Mouse (Mus musculus): ENCODE data around the gene Mpp3. TPM values are rescaled to one million over a fixed set of nuclear protein-coding genes. Genes with fewer than 3 reads are reported as not detected.

Mpp3 gene
- polyA plus RNA-seq, 1 experiment from 2014 or later: 5.2 TPM

DNA sequence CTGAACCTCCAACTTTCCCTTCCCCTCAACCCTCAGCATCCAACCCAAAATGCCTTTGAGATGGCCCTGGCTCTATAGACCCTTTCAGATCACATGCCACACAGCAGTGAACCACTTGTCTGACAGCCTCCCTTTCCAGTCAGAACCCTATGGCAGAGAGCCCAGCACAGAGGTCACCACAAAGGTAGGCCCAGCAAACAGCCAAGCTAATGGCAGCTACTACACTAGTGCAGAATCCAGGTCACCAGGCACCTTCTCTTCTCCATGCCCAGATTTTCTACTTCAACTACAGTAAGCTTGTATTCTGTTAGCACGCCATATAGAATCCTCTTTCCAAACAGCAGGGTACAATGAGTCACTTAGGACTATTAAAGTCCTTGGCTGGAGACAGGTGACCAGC lies 12.1 kb downstream of the Mpp3 start:
- ChIA-PET CTCF (no interaction called here), POLR2A (no interaction called here)
- DNase-seq (ENCODE audit: low read depth, low spot score): no peak
- no peak for TF ChIP-seq CTCF (IDR thresholded peaks at IDR 0.05)
- in situ Hi-C loops (cut with MboI; ENCODE audit: low pct_unique_long_range_greater_than_20kb): no loop called here
- no peak for ATAC-seq
- no peaks in the 10 kb centered on the region for H3K27me3 ChIP-seq

DNA sequence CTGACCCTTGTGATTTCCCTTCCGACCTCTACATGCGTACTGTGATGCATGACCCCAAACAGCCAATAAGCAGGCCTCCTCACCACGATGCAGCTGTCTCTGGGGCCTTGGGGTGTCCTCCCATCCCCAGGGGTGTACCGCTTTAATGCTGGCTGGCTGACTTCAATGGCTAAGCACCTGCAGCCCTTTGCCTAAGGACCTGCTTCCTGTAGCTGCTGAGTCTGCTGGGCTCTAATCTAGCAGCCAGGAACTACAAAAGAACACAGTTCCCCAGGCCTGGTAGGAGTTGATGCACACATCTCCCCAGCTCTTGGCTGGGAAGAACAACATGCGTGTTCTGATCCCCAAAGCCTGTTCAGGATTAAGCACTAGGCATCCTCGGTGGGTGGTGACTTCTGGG lies 12.8 kb downstream of the Mpp3 start:
- in situ Hi-C loops (cut with MboI; ENCODE audit: low pct_unique_long_range_greater_than_20kb): no loop called here
- DNase-seq (ENCODE audit: low read depth, low spot score) (no peak), ATAC-seq (no peak)
- no peak for TF ChIP-seq CTCF (IDR thresholded peaks at IDR 0.05)
- no peaks in the 10 kb centered on the region for H3K27me3 ChIP-seq
- ChIA-PET POLR2A (no interaction called here), CTCF (interaction anchor here (1.2 to 1.4 kb wide), 2 partner anchors 9 to 24 kb away, joined by 3 to 4 read pairs; no protein-coding TSS in a partner anchor)

DNA sequence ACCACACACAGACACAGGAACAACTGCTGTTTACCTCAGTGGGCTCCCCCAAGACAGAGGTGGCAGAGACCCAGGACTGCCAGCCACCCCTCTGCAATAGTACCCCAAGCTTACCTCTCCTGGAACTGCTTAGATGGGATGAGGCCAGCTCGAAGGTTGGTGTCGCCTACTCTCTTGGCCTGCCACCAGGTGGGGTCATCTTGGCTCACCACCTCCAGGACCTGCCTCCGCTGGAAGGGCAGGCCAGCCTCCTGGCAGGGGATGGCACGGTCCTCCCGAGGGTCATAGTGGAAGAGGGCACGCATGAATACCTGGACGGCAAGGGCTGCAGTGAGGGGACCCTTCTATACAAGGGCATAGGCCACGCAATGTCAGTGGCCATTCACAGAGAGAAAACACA lies 15.1 kb downstream of the Mpp3 start:
- in situ Hi-C loops (cut with MboI; ENCODE audit: low pct_unique_long_range_greater_than_20kb): no loop called here
- no peaks in the 10 kb centered on the region for H3K27me3 ChIP-seq
- ChIA-PET CTCF (no interaction called here), POLR2A (interaction anchor here (0.6 to 1.1 kb wide), 2 partner anchors 9 to 757 kb away, joined by 3 to 4 read pairs; no protein-coding TSS in a partner anchor)
- DNase-seq (ENCODE audit: low read depth, low spot score) (no peak), ATAC-seq (no peak)
- no peak for TF ChIP-seq CTCF (IDR thresholded peaks at IDR 0.05)

DNA sequence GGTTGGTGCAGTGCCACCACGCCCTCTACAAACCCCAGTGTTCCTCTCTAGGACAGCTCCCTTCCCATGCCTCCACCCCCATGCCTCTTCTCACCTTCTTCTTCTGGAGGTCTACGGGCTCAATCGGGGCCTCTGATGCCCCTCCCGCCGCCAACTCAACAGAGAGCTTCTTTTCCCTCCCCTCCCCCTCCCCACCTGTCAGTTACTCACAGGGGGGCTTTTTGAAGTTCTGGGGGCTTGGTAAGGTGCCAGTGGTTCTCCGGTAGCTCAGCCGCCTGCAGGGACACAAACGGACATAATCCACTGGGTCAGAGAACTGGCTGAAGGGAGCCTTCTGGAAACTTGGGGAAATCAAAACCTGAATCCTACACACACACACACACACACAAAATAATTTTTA lies 16.8 kb downstream of the Mpp3 start:
- CTCF ChIA-PET: interaction anchor here (0.6 to 1.1 kb wide), 3 partner anchors 11 to 42 kb away, joined by 3 to 4 read pairs (median 3); no protein-coding TSS in a partner anchor

DNA sequence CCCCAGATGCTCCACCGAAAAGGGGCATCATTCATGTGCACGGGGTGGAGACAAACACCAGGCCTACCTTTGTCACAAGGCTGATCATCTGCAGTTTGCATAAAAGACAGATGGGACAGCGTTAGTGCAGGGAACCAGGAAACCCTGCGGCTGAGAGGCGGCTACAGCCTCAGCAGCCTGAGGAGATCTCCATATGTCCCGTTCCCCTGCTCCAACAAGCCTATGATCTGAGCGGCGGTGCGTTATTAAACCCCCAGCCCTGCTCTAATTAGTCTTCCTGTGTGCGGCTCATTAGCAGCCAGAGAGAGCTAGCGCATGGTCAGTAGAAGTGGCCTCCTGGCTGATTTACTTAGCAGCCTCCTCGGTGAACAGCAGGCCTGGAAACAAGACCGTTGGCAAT lies 18.1 kb downstream of the Mpp3 start:
- ATAC-seq (no peak), DNase-seq (ENCODE audit: low read depth, low spot score) (no peak)
- in situ Hi-C loops (cut with MboI; ENCODE audit: low pct_unique_long_range_greater_than_20kb): no loop called here
- CTCF ChIA-PET: no interaction called here
- POLR2A ChIA-PET: interaction anchor here (0.6 kb wide), 1 partner anchor 309 kb away, joined by 3 read pairs; the partner anchor contains the start of gene Ubtf
- TF ChIP-seq CTCF (IDR thresholded peaks at IDR 0.05): no peak
- H3K27me3 ChIP-seq: no peaks in the 10 kb centered on the region

More for the DNA sequence above, 16.8 kb downstream of the Mpp3 start:
- in situ Hi-C loops (cut with MboI; ENCODE audit: low pct_unique_long_range_greater_than_20kb): no loop called here
- ATAC-seq: no peak
- TF ChIP-seq CTCF (IDR thresholded peaks at IDR 0.05): no peak
- DNase-seq (ENCODE audit: low read depth, low spot score): no peak
- POLR2A ChIA-PET: no interaction called here
- H3K27me3 ChIP-seq: no peaks in the 10 kb centered on the region

DNA sequence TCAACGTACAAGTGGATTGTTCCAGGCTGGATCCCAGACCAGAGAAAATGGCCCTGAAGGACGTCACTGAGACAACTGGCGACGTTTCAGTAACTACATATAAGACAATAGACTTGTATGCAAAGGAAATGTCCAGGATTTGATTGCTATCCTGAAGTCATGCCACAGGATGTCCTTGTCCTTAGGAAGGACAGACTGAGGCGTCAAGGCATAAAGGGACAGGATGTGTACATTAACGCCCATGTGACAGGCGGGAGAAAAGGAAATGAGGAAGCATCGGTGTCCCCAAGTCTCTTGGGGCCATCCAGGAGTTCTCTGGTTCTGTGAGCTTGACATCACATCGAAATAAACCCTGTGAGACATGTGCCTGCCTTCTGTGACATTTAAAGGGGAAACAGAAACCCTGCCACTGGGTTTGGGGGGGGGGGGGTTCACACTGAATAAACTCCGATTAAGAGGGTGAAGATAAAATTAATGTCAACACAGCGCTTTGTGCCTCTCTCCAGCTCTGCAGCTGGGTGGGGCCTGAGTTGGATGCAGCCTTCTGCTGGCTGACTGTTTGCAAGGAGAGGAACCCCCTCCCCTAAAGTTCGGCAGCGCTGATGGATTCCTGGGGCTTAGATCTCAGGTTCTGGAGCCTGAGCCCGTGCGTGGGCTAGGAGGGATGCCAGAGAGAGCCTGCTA lies 19.2 kb downstream of the Mpp3 start:
- DNase-seq (ENCODE audit: low read depth, low spot score): no peak
- in situ Hi-C loops (cut with MboI; ENCODE audit: low pct_unique_long_range_greater_than_20kb): no loop called here
- no peaks in the 10 kb centered on the region for H3K27me3 ChIP-seq
- ChIA-PET CTCF (interaction anchor here (0.6 to 0.9 kb wide), 2 partner anchors 23 to 31 kb away, joined by 3 to 4 read pairs; no protein-coding TSS in a partner anchor), POLR2A (no interaction called here)
- TF ChIP-seq CTCF (IDR thresholded peaks at IDR 0.05): no peak
- ATAC-seq: no peak

DNA sequence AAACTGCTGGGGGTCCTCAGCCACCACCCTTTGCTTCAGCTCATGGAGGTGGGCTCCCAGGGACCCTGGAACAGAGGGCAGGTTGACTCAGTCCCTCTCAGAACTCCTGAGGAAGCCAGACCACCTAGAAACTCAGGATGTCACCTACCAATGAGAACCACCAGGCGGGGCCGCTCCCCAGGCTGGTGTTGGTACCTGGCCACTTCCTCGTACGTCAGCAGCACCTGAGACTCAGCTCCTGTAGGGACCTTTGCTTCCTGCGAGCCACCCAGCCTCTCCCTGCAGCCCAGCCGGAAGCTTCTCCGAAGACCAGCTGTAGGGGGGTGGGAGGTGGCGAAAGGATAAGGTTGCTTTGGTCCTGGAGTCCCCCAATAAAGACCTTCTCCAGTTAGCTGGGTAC lies 19.9 kb downstream of the Mpp3 start:
- ChIA-PET POLR2A (no interaction called here), CTCF (no interaction called here)
- in situ Hi-C loops (cut with MboI; ENCODE audit: low pct_unique_long_range_greater_than_20kb): no loop called here
- TF ChIP-seq CTCF (IDR thresholded peaks at IDR 0.05): no peak
- ATAC-seq (no peak), DNase-seq (ENCODE audit: low read depth, low spot score) (no peak)
- H3K27me3 ChIP-seq: no peaks in the 10 kb centered on the region

DNA sequence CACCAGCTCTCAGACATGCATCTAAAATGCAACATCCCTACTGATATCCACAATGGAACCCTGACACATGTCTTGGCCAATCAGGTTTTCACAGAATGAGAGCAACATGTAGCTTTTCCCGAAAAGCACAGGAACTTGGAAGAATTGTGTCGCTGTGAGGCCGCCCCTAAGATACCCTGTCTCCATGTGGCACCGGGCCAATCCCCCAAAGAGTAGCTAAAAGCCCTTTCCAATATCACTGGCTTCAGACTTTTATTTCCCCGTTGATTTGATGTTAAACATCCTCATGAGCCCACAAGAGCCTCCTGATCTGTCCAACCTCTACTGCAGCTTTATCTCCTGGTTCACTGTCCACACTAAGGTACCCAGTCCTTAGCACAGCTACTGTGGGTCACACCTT lies 21.6 kb downstream of the Mpp3 start:
- CTCF ChIA-PET: interaction anchor here (0.7 kb wide), 1 partner anchor 34 kb away, joined by 3 read pairs; no protein-coding TSS in a partner anchor
- in situ Hi-C loops (cut with MboI; ENCODE audit: low pct_unique_long_range_greater_than_20kb): no loop called here
- ATAC-seq: no peak
- DNase-seq (ENCODE audit: low read depth, low spot score): no peak
- TF ChIP-seq CTCF (IDR thresholded peaks at IDR 0.05): no peak
- H3K27me3 ChIP-seq: no peaks in the 10 kb centered on the region
- POLR2A ChIA-PET: no interaction called here

DNA sequence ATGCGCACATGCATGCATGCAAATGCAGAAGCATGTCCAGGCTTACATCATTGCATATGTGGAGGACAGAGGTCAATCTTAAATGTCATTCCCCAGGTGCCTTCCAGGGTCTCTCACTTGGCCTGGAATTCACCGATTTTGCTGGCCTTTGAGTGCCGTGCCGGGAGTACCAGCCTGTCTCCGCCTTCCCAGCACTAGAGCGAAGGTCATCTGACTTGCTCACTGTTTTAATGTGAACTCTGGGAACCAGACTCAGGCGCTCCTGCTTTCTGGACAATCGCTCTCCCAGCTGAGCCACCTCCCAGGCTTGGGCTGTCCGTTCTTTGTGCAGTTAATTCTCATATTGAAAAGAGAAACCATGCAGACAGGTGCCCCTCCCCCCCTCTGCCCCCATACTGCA lies 22.0 kb downstream of the Mpp3 start:
- no peak for TF ChIP-seq CTCF (IDR thresholded peaks at IDR 0.05)
- POLR2A ChIA-PET: no interaction called here
- ATAC-seq: no peak
- in situ Hi-C loops (cut with MboI; ENCODE audit: low pct_unique_long_range_greater_than_20kb): no loop called here
- H3K27me3 ChIP-seq: no peaks in the 10 kb centered on the region
- CTCF ChIA-PET: no interaction called here
- DNase-seq (ENCODE audit: low read depth, low spot score): no peak

DNA sequence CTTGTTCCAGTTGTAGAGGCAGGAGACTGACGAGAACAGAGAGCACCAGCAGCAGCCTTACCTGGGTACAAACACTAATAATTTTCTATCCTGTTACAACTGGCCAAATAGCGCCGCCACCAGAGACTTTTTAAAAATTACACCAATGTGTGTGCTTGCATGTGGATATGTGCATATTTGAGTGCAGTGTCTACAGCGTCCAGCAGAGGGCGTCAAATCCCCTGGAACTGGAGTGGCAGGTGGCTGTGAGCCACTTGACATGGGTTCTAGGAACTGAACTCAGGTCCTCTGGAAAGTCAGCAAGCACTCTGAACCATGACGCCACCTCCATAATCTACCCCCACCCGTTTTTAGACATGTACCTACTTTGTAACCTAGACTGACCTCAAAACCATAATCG lies 24.0 kb downstream of the Mpp3 start:
- H3K27me3 ChIP-seq: no peaks in the 10 kb centered on the region
- in situ Hi-C loops (cut with MboI; ENCODE audit: low pct_unique_long_range_greater_than_20kb): no loop called here
- no peak for TF ChIP-seq CTCF (IDR thresholded peaks at IDR 0.05)
- DNase-seq (ENCODE audit: low read depth, low spot score) (no peak), ATAC-seq (no peak)
- ChIA-PET POLR2A (no interaction called here), CTCF (no interaction called here)

DNA sequence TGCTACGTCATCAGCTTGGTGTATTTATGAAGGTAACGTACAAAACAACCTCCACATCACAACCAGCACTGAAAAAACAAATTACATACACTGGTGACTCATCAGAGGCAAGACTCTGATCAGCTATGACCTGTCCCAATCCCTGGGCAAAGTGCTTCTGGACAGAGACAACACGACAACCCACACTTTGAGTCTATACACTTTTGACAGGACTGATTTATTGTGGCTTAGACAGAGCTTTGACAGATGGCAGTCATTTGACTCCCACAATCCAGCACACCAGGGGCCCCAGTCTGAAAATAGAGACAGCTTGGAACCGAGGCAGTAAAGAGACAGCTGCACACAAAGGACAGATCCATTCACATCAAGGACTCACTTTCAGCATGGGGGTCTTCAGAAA lies 28.8 kb downstream of the Mpp3 start:
- no peaks in the 10 kb centered on the region for H3K27me3 ChIP-seq
- ChIA-PET POLR2A (interaction anchor here (0.8 kb wide), 1 partner anchor 16 kb away, joined by 10 read pairs; no protein-coding TSS in a partner anchor), CTCF (interaction anchor here (2.0 to 6.3 kb wide), 3 partner anchors 12 to 41 kb away, joined by 4 to 31 read pairs (median 15); partner anchors contain the start of genes Cd300lg and Dusp3)
- ATAC-seq (no peak), DNase-seq (ENCODE audit: low read depth, low spot score) (no peak)
- no peak for TF ChIP-seq CTCF (IDR thresholded peaks at IDR 0.05)
- in situ Hi-C loops (cut with MboI; ENCODE audit: low pct_unique_long_range_greater_than_20kb): loop anchor here (5.0 kb wide), 1 partner anchor 38 kb away; no protein-coding TSS in a partner anchor
